16 mouse cellular contexts compared by ENCODE assay signal in the genomic region with DNA sequence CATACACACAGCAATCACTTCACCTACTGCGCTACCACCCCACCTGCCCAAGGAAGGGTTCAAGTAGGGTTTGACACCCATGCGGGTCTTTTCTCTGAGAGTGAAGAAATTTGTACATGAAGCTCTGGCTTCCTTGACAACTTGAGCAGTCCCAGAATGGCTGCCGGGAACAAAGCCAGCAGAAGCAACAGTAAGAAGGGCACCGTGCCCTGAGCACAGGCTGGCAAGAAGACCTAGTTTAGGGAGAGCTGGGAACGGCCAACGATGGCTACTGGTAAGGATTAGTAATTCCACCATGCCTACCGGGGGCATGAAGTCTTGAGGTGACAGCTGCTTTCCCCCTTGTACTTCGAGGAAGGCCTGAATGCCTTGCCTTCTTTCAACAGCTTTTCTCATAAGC. TPM values are rescaled to one million over a fixed set of nuclear protein-coding genes. Genes with fewer than 3 reads are reported as not detected.
DNase-seq lines count a peak whose midpoint lies in the region; ATAC-seq and TF ChIP-seq lines count a peak whose summit lies in the region.
"Had no signal": no experiment of that assay in that cellular context is flagged by ENCODE, and none has a peak within 500 bp of the region (broad histone marks: within the 10 kb centered on the region; RNA-seq: fewer than 3 reads in every experiment).

No protein-coding gene starts in this region.

- 18% methylated on average over 8 of the region's 8 CpGs for WGBS in cerebellum, adult 2 months
- WGBS in kidney, embryonic 15.5 days, result 93% methylated on average over 8 of the region's 8 CpGs

- H3K4me1 ChIP-seq in cerebellum, adult 2 months (ENCODE audit: control insufficient read depth, insufficient read depth, low read length), result no peaks in the 10 kb centered on the region
- H3K4me1 ChIP-seq in kidney, embryonic 15.5 days, result no peaks in the 10 kb centered on the region
- H3K4me1 ChIP-seq: limb, embryonic 15.5 days had no signal

- H3K27me3 ChIP-seq in cerebellum, adult 2 months (ENCODE audit: control insufficient read depth, insufficient read depth, low read length), result no peaks in the 10 kb centered on the region
- H3K27me3 ChIP-seq in kidney, embryonic 15.5 days, result no peaks in the 10 kb centered on the region
- H3K27me3 ChIP-seq: limb, embryonic 15.5 days; lung, embryonic 15.5 days had no signal

- no peak for ATAC-seq in kidney, embryonic 15.5 days (replicated peaks; ENCODE audit: low FRiP score)
- ATAC-seq: activated CD4-positive, CD25-positive, alpha-beta regulatory T cell, adult 4 months; hindbrain, embryonic 16.5 days had no signal

- H3K4me3 ChIP-seq in cerebellum, adult 2 months (replicated peaks; ENCODE audit: insufficient read depth, low read depth, low read length), result no peak overlapping the region
- H3K4me3 ChIP-seq in kidney, embryonic 15.5 days (replicated peaks), result no peak overlapping the region
- H3K4me3 ChIP-seq: limb, embryonic 15.5 days; lung, embryonic 15.5 days had no signal

- H3K27ac ChIP-seq in cerebellum, adult 2 months (ENCODE audit: insufficient read depth, low read length), result no peak overlapping the region
- H3K27ac ChIP-seq in kidney, embryonic 15.5 days, result no peak overlapping the region
- H3K27ac ChIP-seq: limb, embryonic 15.5 days; lung, embryonic 15.5 days had no signal

- DNase-seq in adrenal gland, postnatal 25 days, result peak; percentile 30
- no peak for DNase-seq in adrenal gland, adult (ENCODE audit: inconsistent age in 2 of 2, low spot score in 1 of 2)
- peak; percentile 28 to 49 for DNase-seq in layer of hippocampus, postnatal 10 days (ENCODE audit: low spot score in 2 of 2)
- DNase-seq in layer of hippocampus, adult 9-11 months, result no peak
- DNase-seq in cerebellum, adult 2 months, result peak; percentile 71 to 74
- DNase-seq in left cerebral cortex, postnatal 25 days (ENCODE audit: low spot score in 2 of 2), result peak; percentile 4 to 43
- DNase-seq in c-Kit-positive CD71-positive TER-119-positive erythroid progenitor cells, embryonic 14.5 days (ENCODE audit: low spot score), result no peak
- DNase-seq: embryo, embryonic 11 days; kidney, postnatal 14 days had no signal

- no peak for TF ChIP-seq POLR2A in cerebellum, adult 2 months (IDR thresholded peaks at IDR 0.05; ENCODE audit: borderline replicate concordance, insufficient read depth, low read length)

- no peak overlapping the region for H3K4me2 ChIP-seq in kidney, embryonic 15.5 days
- H3K4me2 ChIP-seq: limb, embryonic 15.5 days; lung, embryonic 15.5 days; midbrain, embryonic 11.5 days had no signal

- H3K9me3 ChIP-seq in kidney, embryonic 15.5 days (replicated peaks), result no peaks in the 10 kb centered on the region
- H3K9me3 ChIP-seq: limb, embryonic 15.5 days; lung, embryonic 15.5 days had no signal

- H3K9ac ChIP-seq in kidney, embryonic 15.5 days, result no peak overlapping the region
- H3K9ac ChIP-seq: limb, embryonic 15.5 days; lung, embryonic 15.5 days had no signal

- no peak for TF ChIP-seq CTCF in cerebellum, adult 2 months (IDR thresholded peaks at IDR 0.05; ENCODE audit: borderline replicate concordance, insufficient read depth, low read depth, low read length)

- no peaks in the 10 kb centered on the region for H3K36me3 ChIP-seq in kidney, embryonic 15.5 days
- H3K36me3 ChIP-seq: limb, embryonic 15.5 days; lung, embryonic 15.5 days had no signal

- intact Hi-C loops in left cerebral cortex, postnatal 25 days (cut with DNase I), result no loop called here

RNA-seq across cellular contexts. Expression of a gene that starts 41.9 kb away (rescaled TPM):
- 14.3 and 15.6 TPM in 2 replicates for total RNA-seq in adrenal gland, postnatal 25 days (2021)
- total RNA-seq in layer of hippocampus, postnatal 10 days (2021), result 1 to 10 TPM; 1.5 to 1.6 TPM
- 0.27 and 0.28 TPM in 2 replicates for polyA plus RNA-seq in cerebellum, adult 2 months (2012; rRNA removed)
- under 1 TPM; 0.73 to 0.85 TPM for total RNA-seq in left cerebral cortex, postnatal 25 days (2021)
- polyA plus RNA-seq in kidney, embryonic 15.5 days (2015; fragmentation: Nextera tagmentation; extraction: Ambion mirVana), result 22.1 and 26.0 TPM in 2 replicates
- total RNA-seq: MEL had no signal

Comparison
In these comparisons a context has a peak if more than half of its experiments do, and no peak if none do; other contexts are left out.
1. DNase-seq: peak in adrenal gland, postnatal 25 days (single experiment), layer of hippocampus, postnatal 10 days (2 of 2), cerebellum, adult 2 months (2 of 2) and left cerebral cortex, postnatal 25 days (2 of 2); none in adrenal gland, adult (0 of 2), layer of hippocampus, adult 9-11 months (single experiment) and c-Kit-positive CD71-positive TER-119-positive erythroid progenitor cells, embryonic 14.5 days (single experiment).